Mouse (Mus musculus): Measurements from ENCODE around the gene Fermt3. TPM values are rescaled to one million over a fixed set of nuclear protein-coding genes. Genes with fewer than 3 reads are reported as not detected.

The Fermt3 gene
- total RNA-seq, 4 experiments from 2014 or later = 3.7 to 17.8 (median 9.2) TPM

Other genes starting within 250 kb of the Fermt3 start
- gene Rps6ka4, start 178.8 kb downstream of the Fermt3 start, total RNA-seq (2022) = 10 to 100 TPM; 33.7 to 42.9 (median 37.6) TPM
- 10 to 100 TPM in 3 of 4 experiments, 1 to 10 TPM in 1; 7.5 to 17.4 (median 12.6) TPM for gene Ccdc88b, start 161.3 kb downstream of the Fermt3 start, total RNA-seq (2022)
- 10 to 100 TPM; 40.3 to 53.0 (median 45.6) TPM for gene Trmt112, start 109.8 kb downstream of the Fermt3 start, total RNA-seq (2022)
- 100 to 1,000 TPM; 279 to 406 (median 342) TPM for gene Prdx5, start 109.4 kb downstream of the Fermt3 start, total RNA-seq (2022)
- gene Esrra, start 97.7 kb downstream of the Fermt3 start, total RNA-seq (2022) = 10 to 100 TPM; 54.2 to 76.0 (median 64.8) TPM
- 10 to 100 TPM; 10.4 to 11.4 (median 11.0) TPM for gene Catsperz, start 94.1 kb downstream of the Fermt3 start, total RNA-seq (2022)
- 10 to 100 TPM; 13.4 to 23.1 (median 15.8) TPM for gene Kcnk4, start 85.0 kb downstream of the Fermt3 start, total RNA-seq (2022)
- 10 to 100 TPM; 32.5 to 39.8 (median 37.3) TPM for gene Bad, start 77.6 kb downstream of the Fermt3 start, total RNA-seq (2022)
- 100 to 1,000 TPM in 3 of 4 experiments, 10 to 100 TPM in 1; 92.5 to 107 (median 104) TPM for gene Gpr137, start 77.0 kb downstream of the Fermt3 start, total RNA-seq (2022)
- 10 to 100 TPM; 55.4 to 81.1 (median 63.5) TPM for gene Ppp1r14b, start 44.5 kb downstream of the Fermt3 start, total RNA-seq (2022)
- 10 to 100 TPM; 13.4 to 19.9 (median 18.0) TPM for gene Plcb3, start 43.0 kb downstream of the Fermt3 start, total RNA-seq (2022)
- 100 to 1,000 TPM in 1 of 4 experiments, 10 to 100 TPM in 3; 63.5 to 104 (median 83.1) TPM for gene Fkbp2, start 39.0 kb downstream of the Fermt3 start, total RNA-seq (2022)
- 10 to 100 TPM; 80.4 to 93.8 (median 90.1) TPM for gene Vegfb, start 31.8 kb downstream of the Fermt3 start, total RNA-seq (2022)
- gene Dnajc4, start 26.9 kb downstream of the Fermt3 start, total RNA-seq (2022) = 10 to 100 TPM; 26.1 to 29.9 (median 29.5) TPM
- gene Nudt22, start 23.4 kb downstream of the Fermt3 start, total RNA-seq (2022) = 10 to 100 TPM; 13.7 to 17.4 (median 14.2) TPM
- gene Trpt1, start 23.3 kb downstream of the Fermt3 start, total RNA-seq (2022) = 10 to 100 TPM; 16.5 to 20.8 (median 16.6) TPM
- gene Stip1, start 20.5 kb upstream of the Fermt3 start, total RNA-seq (2022) = 100 to 1,000 TPM; 155 to 228 (median 191) TPM
- 10 to 100 TPM; 19.2 to 21.4 (median 20.1) TPM for gene Macrod1, start 37.3 kb upstream of the Fermt3 start, total RNA-seq (2022)
- gene Flrt1, start 86.3 kb upstream of the Fermt3 start, total RNA-seq (2022) = 10 to 100 TPM; 18.9 to 23.5 (median 21.5) TPM
- gene Otub1, start 186.8 kb upstream of the Fermt3 start, total RNA-seq (2022) = 100 to 1,000 TPM; 277 to 297 (median 291) TPM
- 1,000 to 10,000 TPM; 1,017 to 1,089 (median 1,062) TPM for gene Cox8a, start 198.1 kb upstream of the Fermt3 start, total RNA-seq (2022)
- gene Naa40, start 221.7 kb upstream of the Fermt3 start, total RNA-seq (2022) = 10 to 100 TPM; 34.6 to 44.2 (median 36.6) TPM
- 10 to 100 TPM; 12.7 to 17.0 (median 14.6) TPM for gene Rcor2, start 247.9 kb upstream of the Fermt3 start, total RNA-seq (2022)

Data from layer of hippocampus, adult 8-10 months (tissue).